Mouse (Mus musculus) lung, postnatal 25 days (tissue): Measurements from ENCODE around the gene Spc24.
A peak's percentile ranks its signal among the peaks of the same experiment; 100 is the strongest.
"Not testable (repeated sequence)": the region's sequence is repeated elsewhere in the genome, so short reads cannot be mapped to it uniquely, and the experiment has no call there.

Experiments
- DNase-seq: peaks from one replicate; pipeline ENCODE4 v3.0.0; 2022; ENCODE audit warnings: low spot score

Spc24 gene

GRCm38 (mm10) chr9:21784517-21785307 lies 24.6 kb upstream of the Spc24 start:
- peak; percentile 83 for DNase-seq

- DNase-seq: peak; percentile 37
These were observed 21.8 kb upstream of the Spc24 start for GRCm38 (mm10) chr9:21781657-21782468.

- DNase-seq: no peak
These were observed 17.6 kb upstream of the Spc24 start for GRCm38 (mm10) chr9:21777726-21778125.

- no peak for DNase-seq
These were observed 14.2 kb upstream of the Spc24 start for GRCm38 (mm10) chr9:21774353-21774752.

GRCm38 (mm10) chr9:21773396-21773795 lies 13.3 kb upstream of the Spc24 start:
- not testable (repeated sequence) for DNase-seq

GRCm38 (mm10) chr9:21769558-21770183 lies 9.6 kb upstream of the Spc24 start:
- DNase-seq: no peak

GRCm38 (mm10) chr9:21768511-21769411 lies 8.7 kb upstream of the Spc24 start:
- DNase-seq: no peak

GRCm38 (mm10) chr9:21767896-21768295 lies 7.8 kb upstream of the Spc24 start:
- DNase-seq: peak; percentile 48

- DNase-seq: peak; percentile 66
These were observed 4.2 kb upstream of the Spc24 start for GRCm38 (mm10) chr9:21764084-21764999.

GRCm38 (mm10) chr9:21762135-21762534 lies 2.0 kb upstream of the Spc24 start:
- DNase-seq: peak; percentile 82

GRCm38 (mm10) chr9:21759718-21760117 lies 385 bp downstream of the Spc24 start:
- no peak for DNase-seq

GRCm38 (mm10) chr9:21758576-21759529 lies 1.2 kb downstream of the Spc24 start:
- DNase-seq: no peak

GRCm38 (mm10) chr9:21754516-21755321 lies 5.4 kb downstream of the Spc24 start:
- DNase-seq: no peak

GRCm38 (mm10) chr9:21754003-21754402 lies 6.1 kb downstream of the Spc24 start:
- peak; percentile 89 for DNase-seq

GRCm38 (mm10) chr9:21752252-21752792 lies 7.8 kb downstream of the Spc24 start:
- peak; percentile 48 for DNase-seq

GRCm38 (mm10) chr9:21751347-21751746 lies 8.8 kb downstream of the Spc24 start:
- peak; percentile 66 for DNase-seq

- no peak for DNase-seq
These were observed 9.7 kb downstream of the Spc24 start for GRCm38 (mm10) chr9:21750370-21750769.
